Mouse (Mus musculus) myocyte (in vitro differentiated cells): Measurements from ENCODE around the gene Slc27a3. TPM values are rescaled to one million over a fixed set of nuclear protein-coding genes. Genes with fewer than 3 reads are reported as not detected.
A peak's percentile ranks its signal among the peaks of the same experiment; 100 is the strongest.

Source experiments
- H3K27me3 ChIP-seq: one replicate; pipeline ENCODE4 v1.6.1; 2011; ENCODE audit not compliant: control insufficient read depth, insufficient read depth, insufficient read length
- H3K36me3 ChIP-seq: one replicate; pipeline ENCODE4 v1.6.1; 2011; ENCODE audit not compliant: control insufficient read depth, insufficient read depth
- H3K4me2 ChIP-seq: one replicate; pipeline ENCODE4 v1.6.1; 2011; ENCODE audit warnings: low read depth, control low read depth
- H3K4me3 ChIP-seq: one replicate; pipeline ENCODE4 v1.5.1; 2011; ENCODE audit warnings: mild to moderate bottlenecking, control low read depth, moderate library complexity
- H3K79me2 ChIP-seq: one replicate; pipeline ENCODE4 v1.6.1; 2011; ENCODE audit not compliant: control insufficient read depth, insufficient read depth
- H3ac ChIP-seq: one replicate; pipeline ENCODE4 v1.6.1; 2011; ENCODE audit not compliant: control insufficient read depth, insufficient read length
- CEBPB ChIP-seq: IDR thresholded peaks from 2 replicates; pipeline ENCODE4 v1.6.1; 2011; ENCODE audit warnings: mild to moderate bottlenecking, moderate library complexity; ENCODE audit not compliant: poor library complexity, insufficient read depth, severe bottlenecking
- E2F4 ChIP-seq: IDR thresholded peaks from one replicate; pipeline ENCODE4 v1.6.1; 2011; ENCODE audit warnings: mild to moderate bottlenecking, control low read depth, moderate library complexity; ENCODE audit not compliant: insufficient read depth
- MAX ChIP-seq: IDR thresholded peaks from one replicate; pipeline ENCODE4 v1.6.1; 2011; ENCODE audit warnings: low read depth, mild to moderate bottlenecking, control low read depth
- MYOD1 ChIP-seq, 3 experiments: IDR thresholded peaks; one replicate each; pipeline ENCODE4 v1.6.1; 2011; ENCODE audit warnings: control low read depth in 2 of 3, low read depth in 2 of 3, mild to moderate bottlenecking in 2 of 3, moderate library complexity in 1 of 3; ENCODE audit not compliant: insufficient read length in 2 of 3, control insufficient read depth in 1 of 3
- MYOG ChIP-seq, 3 experiments: IDR thresholded peaks; one replicate each; pipeline ENCODE4 v1.6.1; 2011; ENCODE audit warnings: control low read depth in 2 of 3, low read depth in 2 of 3, mild to moderate bottlenecking in 2 of 3; ENCODE audit not compliant: insufficient read length in 2 of 3, control insufficient read depth in 1 of 3, insufficient read depth in 1 of 3
- POLR2A ChIP-seq: IDR thresholded peaks from one replicate; pipeline ENCODE4 v1.6.1; 2011; ENCODE audit warnings: low read depth, mild to moderate bottlenecking, control low read depth, moderate library complexity; ENCODE audit not compliant: insufficient read length
- POLR2AphosphoS2 ChIP-seq: IDR thresholded peaks from one replicate; pipeline ENCODE4 v1.6.1; 2011; ENCODE audit warnings: low read depth, control low read depth; ENCODE audit not compliant: insufficient read length
- REST ChIP-seq: IDR thresholded peaks from one replicate; pipeline ENCODE4 v1.6.1; 2011; ENCODE audit warnings: mild to moderate bottlenecking, control low read depth, moderate library complexity; ENCODE audit not compliant: insufficient read depth, insufficient read length
- SRF ChIP-seq: IDR thresholded peaks from one replicate; pipeline ENCODE4 v1.6.1; 2011; ENCODE audit warnings: low read depth; ENCODE audit not compliant: control insufficient read depth, insufficient read length
- TCF12 ChIP-seq: IDR thresholded peaks from one replicate; pipeline ENCODE4 v1.6.1; 2011; ENCODE audit warnings: mild to moderate bottlenecking, control low read depth; ENCODE audit not compliant: poor library complexity, insufficient read depth, severe bottlenecking
- TCF3 ChIP-seq: IDR thresholded peaks from one replicate; pipeline ENCODE4 v1.6.1; 2011; ENCODE audit warnings: low read depth, control low read depth; ENCODE audit not compliant: insufficient read length
- USF1 ChIP-seq: IDR thresholded peaks from one replicate; pipeline ENCODE4 v1.6.1; 2011; ENCODE audit warnings: low read depth, mild to moderate bottlenecking, control low read depth, moderate library complexity
- polyA plus RNA-seq: library from polyadenylated mRNA; unstranded; fragments of >200 nt; fragmentation: generic; extraction: Trizol; gene quantifications from one replicate; pipeline ENCODE4 v1.2.1, GENCODE M21; 2012; ENCODE audit warnings: missing spikeins

Gene Slc27a3
- 3.4 TPM for polyA plus RNA-seq

DNA sequence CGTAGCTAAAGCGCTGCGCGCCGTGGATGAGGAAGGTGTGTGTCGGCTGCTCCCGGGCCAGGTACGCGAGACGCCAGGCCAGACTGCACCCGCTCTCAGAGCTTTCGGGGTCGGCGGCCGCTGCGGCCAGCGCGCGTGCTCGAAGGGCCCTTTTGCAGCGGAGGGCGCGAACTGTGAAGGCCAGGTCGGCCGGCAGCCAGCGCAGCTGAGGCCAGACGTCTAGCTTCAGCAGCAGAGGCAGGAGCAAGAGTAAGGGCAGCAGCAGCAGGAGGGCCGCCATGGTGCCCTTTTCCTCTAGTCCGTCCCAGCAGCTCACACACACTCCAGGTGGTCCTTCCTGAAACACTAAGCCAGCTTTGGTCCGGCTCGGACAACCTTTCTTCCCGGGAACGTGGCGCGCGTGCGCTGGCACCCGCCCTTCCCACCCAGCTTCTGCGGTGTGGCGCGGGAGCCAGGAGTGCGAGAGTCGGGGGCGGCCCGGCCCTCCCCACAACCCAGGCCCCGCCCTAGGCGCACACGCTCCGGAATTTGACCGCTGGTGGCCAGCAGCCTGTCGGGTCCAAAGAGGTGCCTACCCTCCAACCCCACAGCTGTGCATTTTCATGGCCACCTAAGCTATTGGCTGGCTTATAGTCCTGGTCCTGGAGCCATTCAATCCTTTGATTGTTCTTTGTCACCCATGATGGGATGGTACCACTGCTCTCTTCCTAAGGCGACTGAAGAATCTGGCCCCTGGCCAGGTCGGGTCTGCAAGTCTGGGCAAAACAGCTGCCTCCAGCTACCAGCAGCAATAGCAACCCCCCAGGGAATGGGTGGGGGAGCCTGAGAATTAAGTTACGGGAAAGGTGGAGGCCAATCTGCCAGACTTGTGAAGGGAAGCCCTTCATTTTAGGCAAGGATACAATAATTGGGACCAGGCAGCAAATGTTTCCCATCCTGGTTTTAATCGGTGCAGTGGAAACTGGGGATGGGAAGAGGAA lies at the start of gene Slc27a3:
Gene Slc27a3 (minus strand): TSS at position 428 of the 980 bp plus-strand sequence.
- Histone ChIP-seq H3K79me2 (no peaks in the 10 kb centered on the region), H3K27me3 (no peaks in the 10 kb centered on the region), H3ac (peak within 1 kb of the TSS; percentile 11), H3K4me2 (peak within 1 kb of the TSS; percentile 66), H3K36me3 (peaks cover 12% of the 10 kb centered on the region), H3K4me3 (peak within 1 kb of the TSS; percentile 16)
- peak in 1 of 3 experiments; percentile 41 for TF ChIP-seq MYOD1 (IDR thresholded peaks at IDR 0.05; ENCODE audit: control insufficient read depth in 1 of 3, insufficient read length in 2 of 3, low read depth in 2 of 3)
- TF ChIP-seq MYOG (IDR thresholded peaks at IDR 0.05; ENCODE audit: control insufficient read depth in 1 of 3, insufficient read depth in 1 of 3, insufficient read length in 2 of 3, low read depth in 2 of 3), result no peak

DNA sequence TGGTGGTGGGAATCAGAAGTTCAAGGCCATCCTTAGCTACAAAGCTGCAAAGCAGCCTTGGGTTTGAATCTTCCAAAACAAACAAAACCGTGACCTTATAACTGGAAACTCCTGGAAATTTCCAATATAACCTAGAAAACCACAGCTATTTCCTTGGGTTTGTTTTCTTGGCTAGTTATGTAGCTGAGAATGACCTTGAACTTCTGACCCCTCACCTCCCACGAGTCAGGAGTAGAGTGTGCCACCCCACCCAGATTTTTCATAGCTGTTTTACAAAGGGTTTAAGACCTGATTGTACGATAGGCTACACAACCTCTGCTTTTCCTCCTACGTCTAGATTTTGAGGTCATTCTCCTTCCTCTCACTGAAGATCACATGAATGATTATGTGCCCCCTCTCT lies 47.4 kb upstream of the Slc27a3 start:
- Histone ChIP-seq H3K79me2 (peaks cover 9% of the 10 kb centered on the region), H3ac (no peak overlapping the region), H3K36me3 (no peaks in the 10 kb centered on the region), H3K4me2 (no peak overlapping the region), H3K4me3 (no peak overlapping the region), H3K27me3 (no peaks in the 10 kb centered on the region)
- TF ChIP-seq TCF12 (no peak), MAX (no peak), POLR2A (no peak), REST (no peak), MYOG (IDR thresholded peaks at IDR 0.05; ENCODE audit: control insufficient read depth in 1 of 3, insufficient read depth in 1 of 3, insufficient read length in 2 of 3, low read depth in 2 of 3) (no peak)

DNA sequence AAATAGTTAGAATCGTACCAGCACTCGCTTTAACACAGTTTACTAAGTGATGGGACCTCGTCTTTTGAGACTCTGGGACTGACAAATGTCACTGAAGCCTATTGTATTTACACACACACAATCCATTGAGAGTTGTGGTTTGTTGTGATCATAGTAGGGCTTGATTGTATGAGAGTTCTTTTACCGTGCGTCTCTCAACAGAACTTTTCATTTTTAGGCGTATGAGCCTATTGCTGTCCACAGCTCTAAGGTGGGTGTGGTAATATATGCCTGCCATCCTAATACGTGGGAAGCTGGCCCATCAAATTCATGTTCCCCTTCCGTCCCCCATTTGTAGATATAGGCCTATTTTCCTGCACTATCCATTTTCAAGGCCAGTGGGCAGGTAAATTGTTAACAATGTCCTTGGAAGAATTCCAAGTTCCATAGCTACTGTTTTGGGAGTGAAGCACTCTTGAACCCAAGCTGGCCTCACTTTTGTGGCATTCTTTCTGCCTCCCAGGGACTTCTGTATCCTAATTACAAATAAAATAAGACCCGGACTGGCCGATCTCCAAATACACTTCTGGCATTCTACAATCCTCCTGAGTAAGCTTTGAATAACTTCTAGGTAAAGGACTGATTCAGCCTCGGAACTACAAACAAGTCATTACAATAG lies 44.5 kb upstream of the Slc27a3 start:
- TF ChIP-seq REST, result no peak
- no peak for TF ChIP-seq TCF12
- no peak for TF ChIP-seq SRF
- no peak for TF ChIP-seq USF1
- no peak for TF ChIP-seq CEBPB
- no peak for TF ChIP-seq MAX
- TF ChIP-seq MYOG (IDR thresholded peaks at IDR 0.05; ENCODE audit: control insufficient read depth in 1 of 3, insufficient read depth in 1 of 3, insufficient read length in 2 of 3, low read depth in 2 of 3), result no peak
- TF ChIP-seq MYOD1 (IDR thresholded peaks at IDR 0.05; ENCODE audit: control insufficient read depth in 1 of 3, insufficient read length in 2 of 3, low read depth in 2 of 3), result no peak
- TF ChIP-seq E2F4, result no peak
- no peak for TF ChIP-seq POLR2A
- TF ChIP-seq POLR2AphosphoS2, result no peak
- TF ChIP-seq TCF3, result no peak
- Histone ChIP-seq H3ac (no peak overlapping the region), H3K36me3 (no peaks in the 10 kb centered on the region), H3K4me2 (peak overlapping the region; percentile 95), H3K27me3 (no peaks in the 10 kb centered on the region), H3K79me2 (peaks cover 19% of the 10 kb centered on the region), H3K4me3 (peak overlapping the region; percentile 88)

- Histone ChIP-seq H3ac (peak within 1 kb of the TSS; percentile 29), H3K36me3 (no peaks in the 10 kb centered on the region), H3K4me2 (peak within 1 kb of the TSS; percentile 95), H3K27me3 (no peaks in the 10 kb centered on the region), H3K79me2 (peaks cover 19% of the 10 kb centered on the region), H3K4me3 (peak within 1 kb of the TSS; percentile 88)
- peak; percentile 41 for TF ChIP-seq E2F4
- peak; percentile 91 for TF ChIP-seq POLR2AphosphoS2
- TF ChIP-seq USF1, result no peak
- peak in 2 of 3 experiments; percentile 12 to 58 for TF ChIP-seq MYOD1 (IDR thresholded peaks at IDR 0.05; ENCODE audit: control insufficient read depth in 1 of 3, insufficient read length in 2 of 3, low read depth in 2 of 3)
- no peak for TF ChIP-seq CEBPB
- TF ChIP-seq SRF, result peak; percentile 19
- TF ChIP-seq REST, result peak; percentile 16
- peak; percentile 78 for TF ChIP-seq POLR2A
- no peak for TF ChIP-seq TCF3
Observed at GRCm38 (mm10) chr3:90433381-90434020, 43.8 kb upstream of the Slc27a3 start, which contains the start of gene Ints3. TSS of gene Ints3 (minus strand) at chr3:90433622.
